Mouse (Mus musculus) spleen, embryonic (tissue): Measurements from ENCODE around the gene Nlrc5.

ENCODE experiments used
- CTCF ChIA-PET: fragments of 350-600 bp; sonication (Branson Sonifier 250); formaldehyde crosslinking; loops from one replicate; lab custom pipeline; 2022; lab: Charles Lee

Gene Nlrc5

DNA sequence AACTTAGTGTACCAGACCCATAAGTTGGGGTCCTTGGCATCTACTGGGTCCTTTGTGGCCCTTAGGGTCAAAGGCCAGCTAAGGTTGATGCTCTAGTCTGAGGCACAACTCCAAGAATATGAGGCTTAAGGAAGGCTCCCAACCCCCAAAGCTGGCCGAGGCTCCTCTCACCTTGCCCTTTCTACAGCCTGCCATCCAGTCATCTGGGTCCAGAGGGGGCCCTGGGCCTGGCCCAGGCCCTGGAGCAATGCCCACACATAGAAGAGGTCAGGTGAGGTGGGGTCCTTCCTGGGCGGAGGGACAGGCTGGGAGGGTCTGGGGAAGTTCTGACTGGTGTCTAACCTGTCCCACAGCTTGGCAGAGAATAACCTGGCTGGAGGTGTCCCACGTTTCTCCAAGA is 88.3 kb downstream of the Nlrc5 start:
- CTCF ChIA-PET, result no interaction called here

DNA sequence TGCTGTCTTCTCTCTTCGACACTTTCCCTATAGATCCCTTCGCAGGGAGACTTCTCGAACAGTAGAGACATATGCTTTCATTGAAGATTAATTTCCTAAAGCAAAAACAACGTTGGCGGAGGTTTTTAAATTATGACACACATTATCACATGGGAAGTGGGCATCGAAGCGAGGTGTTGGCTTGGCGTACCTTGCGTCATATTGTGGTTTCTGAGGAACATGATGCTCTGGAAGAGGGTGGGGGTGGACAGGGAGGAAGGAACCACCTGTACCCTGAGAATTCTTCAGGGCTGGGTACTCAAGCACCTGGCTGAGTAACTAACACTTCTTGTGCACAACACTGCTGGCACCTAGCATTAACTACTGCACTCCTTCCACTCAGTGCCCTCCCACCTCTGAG is 90.4 kb downstream of the Nlrc5 start:
- CTCF ChIA-PET, result no interaction called here

DNA sequence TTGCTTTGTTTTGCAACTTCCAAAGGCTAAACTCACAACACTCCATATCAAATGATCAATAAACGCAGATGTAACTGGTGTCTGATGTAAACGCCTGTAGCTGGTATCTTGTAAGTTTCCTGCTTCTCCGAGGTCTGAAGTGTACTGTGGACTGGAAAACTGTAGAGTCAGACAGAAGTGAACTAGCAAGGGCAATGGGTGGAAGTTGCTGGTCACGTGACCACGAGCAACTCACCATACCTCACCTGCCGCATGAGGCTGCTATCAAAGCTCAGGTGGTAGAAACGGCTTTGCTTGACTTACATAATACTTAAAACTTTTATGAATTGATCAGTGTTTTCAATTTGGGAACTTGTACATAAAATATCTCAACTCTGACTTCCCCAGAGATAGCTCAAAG is 93.0 kb downstream of the Nlrc5 start:
- CTCF ChIA-PET, result no interaction called here

DNA sequence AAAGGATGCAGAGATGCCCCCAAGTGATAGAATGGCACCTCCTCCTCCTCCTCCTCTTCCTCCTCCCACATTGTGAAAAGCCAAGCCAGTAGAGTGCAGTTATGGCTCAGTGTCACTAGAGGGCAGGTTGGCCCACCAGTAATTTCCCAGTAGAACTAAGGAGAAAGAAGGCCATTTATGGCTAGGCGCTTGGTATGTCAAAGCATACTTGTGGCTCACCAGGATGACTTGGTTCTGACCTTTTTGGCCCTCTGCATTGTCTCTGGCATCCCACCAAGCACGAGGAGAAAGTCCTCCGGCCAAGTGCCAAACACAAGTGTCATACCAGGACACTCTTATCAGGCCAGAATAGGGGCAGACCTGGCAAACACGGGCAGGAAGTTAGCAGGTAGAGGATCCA is 94.1 kb downstream of the Nlrc5 start:
- CTCF ChIA-PET, result no interaction called here

DNA sequence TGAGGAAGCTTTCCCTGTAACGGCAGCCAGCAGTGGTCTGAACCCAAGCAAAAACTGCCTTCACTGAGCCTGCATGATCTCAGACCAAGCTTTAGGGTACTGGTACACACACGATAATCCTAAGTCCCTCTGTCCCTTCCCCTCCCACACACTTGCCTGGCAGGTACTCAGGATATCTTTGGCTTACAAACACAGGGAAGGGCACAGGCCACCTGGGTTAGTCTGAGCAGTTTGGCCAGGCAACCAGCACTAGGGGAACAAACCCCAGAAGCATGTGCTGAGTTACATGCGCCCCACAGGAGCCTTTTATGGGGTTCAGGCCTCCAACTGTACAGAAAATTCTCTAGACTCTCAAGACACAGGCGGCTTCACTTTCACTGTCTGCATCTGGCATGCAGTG is 95.7 kb downstream of the Nlrc5 start:
- CTCF ChIA-PET, result no interaction called here

DNA sequence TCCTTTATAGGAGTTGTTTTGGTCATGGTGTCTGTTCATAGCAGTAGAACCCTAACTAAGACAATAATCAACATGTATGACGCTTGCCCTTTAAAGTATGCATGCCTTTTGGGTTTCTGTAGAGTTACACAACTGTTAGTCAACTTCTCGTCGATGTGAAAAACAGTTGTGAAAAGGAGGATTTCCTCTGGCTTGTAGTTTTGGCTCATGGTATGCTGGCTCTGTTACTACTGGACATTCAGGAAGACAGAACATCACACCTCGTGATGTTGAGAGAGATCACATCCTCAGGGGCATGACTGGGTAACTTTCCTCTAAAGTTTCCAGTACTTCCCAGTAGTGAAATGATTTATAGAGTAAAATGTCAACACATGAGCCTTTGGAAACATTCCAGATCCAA is 96.5 kb downstream of the Nlrc5 start:
- CTCF ChIA-PET, result no interaction called here

DNA sequence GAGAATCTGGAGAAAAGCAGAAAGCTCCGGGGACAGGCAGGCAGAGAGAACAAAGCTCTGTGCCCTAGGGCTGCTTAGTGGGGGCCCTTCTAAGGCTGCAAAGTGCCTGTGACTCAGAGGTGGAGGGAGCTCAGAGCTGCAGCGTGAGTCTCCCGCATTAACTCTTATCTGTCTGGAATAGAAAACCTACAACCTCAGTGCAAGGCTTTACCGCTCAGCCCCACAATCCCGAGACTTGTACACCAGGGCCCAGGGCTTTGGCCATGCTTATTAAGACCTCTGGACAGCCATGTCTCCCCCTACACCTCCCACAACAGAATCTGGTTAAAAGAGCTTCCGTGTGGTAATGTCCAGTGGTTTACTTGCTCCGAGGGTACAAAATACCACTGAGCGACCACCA is 97.8 kb downstream of the Nlrc5 start:
- CTCF ChIA-PET, result no interaction called here

DNA sequence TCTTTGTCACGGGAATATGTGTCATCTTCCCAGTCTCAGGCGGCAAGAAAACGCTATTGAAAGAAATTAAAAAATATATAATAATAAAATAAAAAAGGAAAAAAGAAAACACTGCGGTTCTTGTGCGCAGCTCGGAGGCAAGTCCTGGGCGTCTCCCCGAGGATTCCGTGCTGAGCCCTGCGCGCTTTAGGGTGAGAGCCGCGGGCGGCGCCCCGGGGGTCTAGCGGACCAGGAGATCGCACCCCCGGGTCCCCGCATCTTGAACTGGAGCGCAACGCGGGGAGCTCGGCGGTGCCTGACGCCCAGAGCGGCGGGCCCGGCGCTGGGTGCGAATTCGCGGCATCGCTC is 98.3 kb downstream of the Nlrc5 start:
- CTCF ChIA-PET, result no interaction called here

DNA sequence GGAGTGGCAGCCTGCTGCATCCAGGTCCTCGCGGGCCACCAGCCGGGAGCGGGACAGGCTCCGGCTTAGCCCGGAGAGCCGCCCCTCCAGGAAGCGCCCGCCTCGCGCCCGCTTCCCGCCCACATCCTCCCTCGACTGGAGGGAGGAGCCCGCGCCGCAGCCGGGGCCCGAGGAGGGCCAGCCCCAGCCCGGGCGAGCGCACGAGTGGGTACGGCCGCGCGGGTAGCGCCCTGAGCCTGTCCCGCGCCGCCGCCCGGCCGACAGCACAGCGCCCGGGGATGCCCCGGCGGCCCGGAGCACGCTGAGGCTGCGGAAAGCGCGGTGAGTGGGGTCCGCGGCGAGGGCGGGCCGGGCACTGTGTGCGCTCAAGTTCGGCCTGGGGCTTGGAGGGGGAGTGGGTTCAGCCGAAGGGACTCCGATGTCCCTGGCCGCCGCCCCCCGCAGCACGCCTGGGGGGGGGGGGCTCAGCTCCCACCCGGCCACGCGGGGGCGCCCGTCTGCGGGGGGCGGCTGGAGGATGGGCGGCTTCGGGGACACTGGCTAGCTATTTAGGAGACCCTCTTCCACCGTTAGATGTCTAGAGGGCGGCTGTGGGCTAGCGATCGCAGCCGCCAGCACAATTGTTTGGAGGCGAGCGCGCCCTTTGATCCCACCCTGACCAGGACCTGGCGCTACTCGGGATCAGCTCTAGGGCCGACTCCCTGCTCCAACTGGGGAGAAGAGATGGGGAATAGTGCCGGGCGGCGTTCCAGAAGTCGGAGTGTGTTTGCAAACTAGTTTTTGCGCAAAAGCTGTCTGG is 98.9 kb downstream of the Nlrc5 start, which contains the start of gene Cpne2:
Cpne2 (plus strand) TSS at position 118 of the 799 bp plus-strand sequence.
- CTCF ChIA-PET, result no interaction called here

DNA sequence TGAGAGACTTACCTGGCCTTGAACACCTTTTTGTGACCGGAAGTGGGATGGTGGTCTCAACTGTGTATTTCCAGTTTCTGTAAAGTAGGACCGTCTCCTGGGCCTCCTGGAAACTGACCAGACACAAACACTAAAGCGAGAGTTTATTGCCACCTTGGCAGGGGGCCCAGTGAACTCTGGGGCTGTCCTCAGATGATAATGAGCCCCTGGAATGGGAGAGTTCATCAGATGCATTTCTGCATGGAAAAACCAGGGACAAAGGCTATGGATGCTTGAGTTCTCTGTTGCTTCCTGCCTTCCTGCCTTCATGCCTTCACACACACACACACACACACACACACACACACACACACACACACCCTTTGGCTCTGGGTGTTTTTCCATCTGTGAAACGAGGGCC is 100.5 kb downstream of the Nlrc5 start:
- CTCF ChIA-PET, result interaction anchor here (0.6 kb wide), 1 partner anchor 186 kb away, joined by 4 read pairs; no protein-coding TSS in a partner anchor

DNA sequence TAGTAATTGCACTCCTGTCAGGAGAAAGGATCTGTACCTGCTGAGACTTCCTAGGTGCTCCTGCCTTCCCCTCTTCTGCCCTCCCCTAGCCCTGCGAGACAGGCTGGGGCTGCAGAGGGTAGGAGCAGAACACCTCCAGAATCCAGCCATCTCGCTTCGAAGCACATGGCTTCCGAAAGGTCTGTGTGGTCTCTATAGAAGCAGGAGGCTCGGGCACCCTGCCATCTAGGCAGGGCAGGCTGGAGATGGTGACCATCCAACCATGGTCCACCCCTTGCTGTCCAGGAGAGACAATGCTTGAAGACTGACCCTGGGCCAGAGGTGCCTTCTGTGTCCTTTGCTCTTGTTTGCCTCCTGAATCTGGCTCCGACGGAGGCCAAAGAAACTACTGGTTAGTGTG is 101.5 kb downstream of the Nlrc5 start:
- CTCF ChIA-PET, result no interaction called here

DNA sequence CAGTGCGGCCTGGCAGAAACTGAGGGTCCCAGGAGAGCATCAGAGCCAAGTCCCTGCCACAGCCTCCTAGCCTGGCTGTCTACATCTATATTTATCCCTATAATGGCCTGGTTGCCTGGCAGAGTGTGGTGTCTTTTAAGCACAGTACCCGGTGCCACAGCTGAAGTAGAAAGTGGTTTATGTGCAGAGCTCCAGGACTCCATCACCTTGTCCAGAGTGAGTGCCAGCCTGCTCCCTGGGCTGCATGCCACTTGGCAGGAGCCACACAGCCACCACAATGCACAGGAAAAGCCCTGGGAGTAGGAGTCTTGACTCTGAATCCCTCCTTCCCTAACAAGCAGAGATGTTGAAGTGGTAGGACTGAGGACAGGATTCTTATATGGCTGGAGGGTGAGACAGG is 103.3 kb downstream of the Nlrc5 start:
- CTCF ChIA-PET, result no interaction called here

DNA sequence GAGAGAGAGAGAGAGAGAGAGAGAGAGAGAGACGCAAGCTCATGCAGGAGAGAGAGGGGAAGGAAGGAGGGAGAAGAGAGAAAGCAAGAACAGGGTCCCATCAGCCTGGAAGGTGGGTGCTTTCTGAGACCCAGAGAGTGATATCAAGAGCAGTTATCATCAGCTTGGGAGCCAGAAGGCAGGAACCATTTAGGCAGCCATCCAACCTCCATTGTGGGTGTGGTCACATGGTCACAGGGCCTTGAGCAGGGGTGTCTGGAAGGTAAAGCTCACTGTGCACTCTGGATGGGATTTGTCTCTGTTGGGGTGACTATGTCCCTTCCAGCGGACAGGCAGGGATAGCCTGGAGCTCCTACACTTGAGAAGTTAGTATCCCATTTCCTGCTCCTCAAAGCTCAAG is 105.9 kb downstream of the Nlrc5 start:
- CTCF ChIA-PET, result no interaction called here

DNA sequence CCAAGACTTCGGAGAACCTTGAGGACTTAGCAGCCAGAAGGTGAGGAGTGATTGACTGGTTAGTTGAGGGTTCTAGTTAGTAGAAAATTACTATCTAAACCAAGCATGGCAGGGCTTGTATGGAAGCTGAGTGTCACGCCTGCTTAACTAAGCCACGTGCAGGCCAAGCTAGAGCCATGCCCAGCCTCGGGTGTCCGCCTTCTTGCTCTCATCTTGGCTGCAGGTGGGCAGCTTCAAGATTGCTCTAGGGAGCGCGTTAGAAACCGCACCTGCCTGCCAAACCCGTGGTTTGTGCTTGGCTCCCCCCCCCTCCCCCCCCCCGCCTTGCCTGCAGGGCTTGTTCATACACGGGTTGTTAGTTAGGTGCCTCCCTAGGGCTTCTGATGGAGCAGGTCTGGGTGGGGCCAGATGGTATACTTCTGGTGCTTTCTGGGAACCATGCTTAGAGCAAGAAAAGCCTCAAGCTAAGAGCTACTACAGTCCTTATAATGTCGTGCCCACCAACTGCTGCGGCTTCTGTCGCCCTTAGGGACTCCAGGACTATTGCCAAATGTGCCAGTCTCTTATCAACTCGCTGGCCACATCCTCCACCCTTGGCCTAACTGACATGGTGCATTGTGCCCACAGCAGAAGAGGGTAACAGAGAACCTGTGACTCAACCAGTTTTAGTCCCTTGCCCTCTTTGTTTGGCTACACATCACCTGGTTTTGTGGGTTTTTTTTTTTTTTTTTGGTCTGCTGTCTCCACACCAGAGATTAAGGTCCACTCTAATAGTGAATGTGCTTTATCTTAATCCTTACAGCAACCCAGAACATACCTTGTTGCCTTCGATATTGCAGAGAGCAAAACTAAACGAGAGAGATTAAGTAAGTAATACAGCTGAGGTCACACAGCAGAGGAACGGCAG is 107.0 kb downstream of the Nlrc5 start:
- CTCF ChIA-PET, result no interaction called here

DNA sequence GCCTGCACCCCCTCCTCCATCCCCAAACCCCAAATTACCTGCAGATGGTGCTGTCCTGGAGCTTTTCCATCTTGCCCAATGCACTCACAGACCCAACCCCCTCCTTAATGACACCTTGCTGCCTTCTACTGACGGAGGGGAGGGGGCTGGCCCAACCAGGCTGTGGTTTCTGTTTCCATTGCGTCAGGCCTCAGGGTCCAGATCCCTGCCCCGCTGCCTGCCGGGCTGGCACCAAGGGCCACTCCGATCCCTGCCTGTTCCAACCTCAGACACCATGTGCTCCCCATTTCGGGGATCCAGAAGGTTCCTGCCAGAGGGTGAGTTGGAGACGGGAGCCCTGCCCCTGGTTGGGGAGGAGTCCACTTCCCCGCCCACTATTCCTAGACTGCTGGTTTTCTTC is 109.8 kb downstream of the Nlrc5 start:
- CTCF ChIA-PET, result no interaction called here

DNA sequence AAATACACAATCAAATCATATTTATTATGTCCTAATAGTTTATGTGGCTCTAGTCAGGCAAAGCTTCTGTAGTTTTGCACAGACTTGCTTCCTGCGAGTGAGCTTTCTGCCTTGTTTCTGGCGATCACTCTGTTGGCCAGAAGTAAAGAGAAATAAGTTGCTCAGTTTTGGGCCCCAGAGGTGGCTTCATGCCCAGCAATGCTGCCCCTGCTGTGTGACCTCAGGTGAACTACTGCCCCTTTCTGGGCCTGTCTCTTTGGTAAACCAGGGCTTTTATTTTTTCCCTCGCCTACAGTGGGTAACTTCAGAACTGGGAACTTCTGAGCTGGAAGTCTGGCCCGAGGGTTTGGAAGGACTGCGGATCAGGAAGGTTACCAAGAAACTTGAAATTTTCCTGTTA is 114.9 kb downstream of the Nlrc5 start:
- CTCF ChIA-PET, result no interaction called here

DNA sequence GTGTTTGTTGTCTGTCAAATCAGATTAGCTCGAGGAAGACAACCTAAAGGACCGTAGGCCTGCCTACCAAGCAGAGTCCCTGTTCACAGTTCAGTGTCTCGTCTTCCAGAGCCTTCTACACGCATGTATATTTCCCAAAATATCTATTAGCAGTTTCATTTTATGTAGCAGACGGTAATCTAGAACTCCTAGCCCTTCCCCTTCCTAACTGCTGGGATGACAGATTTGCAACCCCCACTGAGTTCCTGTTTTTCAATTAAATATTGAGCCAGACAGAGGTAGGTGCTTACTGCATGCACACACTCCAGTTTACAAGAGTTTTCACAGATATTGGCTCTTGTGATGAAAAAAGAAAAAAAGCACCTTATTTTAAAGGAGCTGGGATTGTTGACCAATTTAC is 115.3 kb downstream of the Nlrc5 start:
- CTCF ChIA-PET, result no interaction called here

DNA sequence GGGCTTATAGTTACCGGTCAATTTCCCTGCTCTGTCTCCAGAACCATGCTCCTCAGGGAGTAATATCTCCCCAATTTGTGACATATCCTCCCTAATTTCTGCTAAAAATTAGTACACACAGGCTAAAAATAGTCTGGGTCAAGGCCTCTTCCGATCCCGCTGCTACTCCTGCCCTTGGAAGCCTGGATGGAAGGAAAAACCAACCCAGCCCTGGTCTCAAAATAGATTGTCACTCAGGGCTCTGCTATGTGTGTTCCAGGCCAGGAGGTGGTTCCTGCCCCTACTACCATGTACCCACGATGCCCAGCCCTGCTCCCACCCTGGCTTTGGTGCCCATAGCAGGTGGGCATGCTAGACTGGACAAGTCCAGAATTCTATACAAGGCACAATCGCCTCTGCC is 115.8 kb downstream of the Nlrc5 start:
- CTCF ChIA-PET, result no interaction called here

DNA sequence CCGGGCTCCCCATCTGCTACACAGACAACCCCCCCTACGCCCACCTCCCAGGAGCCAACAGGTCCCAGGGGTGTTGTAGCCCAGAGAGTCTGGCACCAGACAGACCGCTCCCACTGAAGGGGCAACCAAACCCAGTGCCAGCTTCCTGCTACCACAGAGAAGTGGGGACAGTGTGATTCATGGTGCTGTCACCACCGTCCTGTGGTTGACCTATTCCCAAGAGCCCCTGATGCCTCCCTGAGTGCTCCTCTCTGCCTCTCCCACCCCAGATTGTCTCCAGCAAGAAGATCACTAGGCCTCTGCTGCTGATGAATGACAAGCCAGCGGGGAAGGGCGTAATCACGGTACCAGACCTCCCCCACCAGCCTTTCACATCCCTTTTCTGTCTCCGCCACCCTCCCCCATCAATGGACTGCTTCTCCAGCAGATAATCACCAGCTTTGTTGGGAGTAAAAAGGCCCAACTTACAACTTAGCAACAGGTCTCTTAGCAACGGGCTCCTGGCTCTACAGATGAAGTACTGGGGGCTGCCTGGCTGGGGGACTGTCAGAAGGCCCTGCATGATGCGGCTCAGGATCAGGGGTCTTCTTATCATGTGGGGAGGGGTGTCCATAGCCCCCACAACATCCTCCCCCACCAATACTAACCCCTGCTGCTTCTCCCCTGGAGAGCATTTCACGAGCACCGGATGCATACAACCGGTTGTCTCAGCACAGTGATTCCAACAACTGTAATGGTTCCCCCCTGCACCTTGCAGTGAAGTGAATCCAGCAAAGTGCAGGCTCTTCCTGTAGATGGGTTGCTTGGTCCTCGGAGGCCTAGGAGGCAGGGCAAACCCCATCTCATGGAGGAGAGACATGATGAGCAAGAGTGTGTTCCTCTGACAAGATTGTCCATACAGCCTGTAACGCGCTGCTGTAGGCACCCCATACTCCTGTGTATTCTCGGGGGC is 117.6 kb downstream of the Nlrc5 start:
- CTCF ChIA-PET, result no interaction called here

DNA sequence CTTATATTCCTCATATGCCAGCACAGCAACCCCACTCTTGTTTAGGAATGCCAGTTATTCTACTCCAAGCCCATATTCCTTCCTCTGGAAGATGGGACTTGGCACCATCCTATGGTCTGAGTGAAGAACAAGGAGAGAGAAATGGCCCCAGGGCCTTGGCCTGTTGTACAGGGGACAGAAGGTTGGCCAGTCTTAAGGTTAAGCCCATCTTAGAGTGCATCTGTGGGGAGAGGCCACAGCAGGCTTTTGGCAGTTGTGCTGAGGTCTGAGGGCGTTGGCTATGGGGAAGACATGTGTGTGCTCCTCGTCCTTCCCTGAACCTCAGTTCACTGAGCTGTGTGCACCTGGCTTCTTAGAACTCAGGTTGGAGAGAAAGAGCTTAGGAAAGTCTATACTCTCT is 118.5 kb downstream of the Nlrc5 start:
- CTCF ChIA-PET, result no interaction called here

DNA sequence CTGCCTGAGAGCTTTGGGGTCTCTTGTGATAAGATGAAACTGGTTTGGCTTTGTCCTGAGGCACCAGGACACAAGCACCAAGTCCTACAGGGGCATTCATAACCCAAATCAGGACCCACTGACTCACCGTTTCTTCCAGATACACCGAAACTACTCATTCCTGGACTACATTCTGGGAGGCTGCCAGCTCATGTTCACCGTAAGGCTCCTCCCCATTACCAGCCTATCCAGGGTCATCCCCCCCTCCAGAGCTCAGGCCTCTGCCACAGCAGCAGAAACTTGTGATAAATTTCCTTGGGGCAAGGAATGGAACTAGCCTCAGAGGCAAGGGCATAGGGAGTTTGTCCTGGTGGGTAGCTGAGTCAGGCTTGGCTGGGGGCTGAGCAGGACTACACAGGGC is 123.1 kb downstream of the Nlrc5 start:
- CTCF ChIA-PET, result no interaction called here

DNA sequence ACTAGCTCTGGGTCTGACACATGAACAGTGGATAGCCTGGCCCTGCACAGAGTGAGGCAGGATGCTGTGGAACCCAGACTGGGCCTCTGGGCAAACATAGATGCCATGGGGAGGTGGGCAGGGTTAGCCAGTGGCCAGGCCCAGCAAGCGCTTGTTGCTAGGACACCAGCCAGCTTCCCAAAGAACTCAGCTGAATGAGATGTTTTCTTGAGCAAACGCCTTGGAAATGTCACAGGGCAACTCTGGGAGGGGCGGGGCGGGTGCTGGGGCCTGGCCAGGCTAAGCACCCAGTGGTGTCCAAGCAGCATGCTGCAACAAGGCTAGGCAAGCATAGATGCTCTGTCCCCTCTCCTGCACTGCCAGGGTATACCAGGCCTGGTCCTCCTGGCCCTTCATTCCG is 127.1 kb downstream of the Nlrc5 start:
- CTCF ChIA-PET, result no interaction called here
